Mouse (Mus musculus) heart, embryonic 16.5 days (tissue): ENCODE results near the gene Mroh8. TPM values are rescaled to one million over a fixed set of nuclear protein-coding genes. Genes with fewer than 3 reads are reported as not detected.
A peak's percentile ranks its signal among the peaks of the same experiment; 100 is the strongest.

Source experiments
- ATAC-seq: fragments of 200-750 bp; cut with Nextera tagmentation; replicated peaks from 2 replicates; pipeline ENCODE4 v1.8.0; 2017; ENCODE audit warnings: moderate number of reproducible peaks; ENCODE audit not compliant: insufficient read depth, low FRiP score; ENCODE audit errors: extremely low read depth
- H3K27ac ChIP-seq: fragments of 300-500 bp; sonication (generic); 2 replicates; pipeline ENCODE4 v1.5.1; 2014; ENCODE audit warnings: mild to moderate bottlenecking, low read length, control low read depth, moderate library complexity
- H3K27me3 ChIP-seq: fragments of 300-500 bp; sonication (generic); 2 replicates; pipeline ENCODE4 v1.6.1; 2014; ENCODE audit warnings: low read length, mixed read lengths; ENCODE audit not compliant: control insufficient read depth, insufficient read depth
- H3K36me3 ChIP-seq: fragments of 300-500 bp; sonication (generic); 2 replicates; pipeline ENCODE4 v1.6.1; 2014; ENCODE audit not compliant: control insufficient read depth, insufficient read depth
- H3K4me1 ChIP-seq: fragments of 300-500 bp; sonication (generic); 2 replicates; pipeline ENCODE4 v1.6.1; 2014; ENCODE audit warnings: low read length, mixed read lengths; ENCODE audit not compliant: control insufficient read depth, insufficient read depth
- H3K4me2 ChIP-seq: fragments of 300-500 bp; sonication (generic); 2 replicates; pipeline ENCODE4 v1.6.1; 2014; ENCODE audit warnings: low read depth, mild to moderate bottlenecking, control low read depth, low read length
- H3K4me3 ChIP-seq: fragments of 300-500 bp; sonication (generic); 2 replicates; pipeline ENCODE4 v1.5.1; 2014; ENCODE audit warnings: mild to moderate bottlenecking, control low read depth, low read length
- H3K9ac ChIP-seq: fragments of 300-500 bp; sonication (generic); 2 replicates; pipeline ENCODE4 v1.6.1; 2014; ENCODE audit warnings: low read length, control low read depth
- H3K9me3 ChIP-seq: fragments of 300-500 bp; sonication (generic); replicated peaks from 2 replicates; pipeline ENCODE4 v1.6.1; 2016; ENCODE audit warnings: low read length; ENCODE audit not compliant: control insufficient read depth
- WGBS: fragments of 180-500 bp; shearing (Covaris S2); extraction: QIAGEN DNeasy Blood & Tissue Kit; methylation state at CpG from one replicate; pipeline ENCODE4 v1.1.7; 2014; 5-methylcytosine and 5-hydroxymethylcytosine counted together
- polyA plus RNA-seq: library from polyadenylated mRNA; unstranded; fragments of >200 nt; fragmentation: Nextera tagmentation; extraction: Ambion mirVana; gene quantifications from 2 replicates; pipeline ENCODE4 v1.2.1, GENCODE M21; 2015

Gene Mroh8
- polyA plus RNA-seq, 1 experiment from 2014 or later: 0.59 TPM

GRCm38 (mm10) chr2:157315486-157315885 lies 36.1 kb upstream of the Mroh8 start:
- no peaks in the 10 kb centered on the region for H3K9me3 ChIP-seq
- H3K4me3 ChIP-seq: no peak overlapping the region
- no peak for ATAC-seq
- WGBS: 89% methylated on average over 6 of the region's 6 CpGs
- no peak overlapping the region for H3K4me2 ChIP-seq
- no peaks in the 10 kb centered on the region for H3K27me3 ChIP-seq
- no peaks in the 10 kb centered on the region; the same call in 1 of the 2 replicates for H3K4me1 ChIP-seq
- no peak overlapping the region for H3K9ac ChIP-seq
- H3K27ac ChIP-seq: no peak overlapping the region
- peaks cover 58% of the 10 kb centered on the region for H3K36me3 ChIP-seq

GRCm38 (mm10) chr2:157314310-157314709 lies 35.0 kb upstream of the Mroh8 start:
- Histone ChIP-seq H3K36me3 (peaks cover 54% of the 10 kb centered on the region), H3K9ac (no peak overlapping the region), H3K27ac (no peak overlapping the region), H3K4me1 (no peaks in the 10 kb centered on the region; the same call in 1 of the 2 replicates), H3K4me2 (no peak overlapping the region), H3K27me3 (no peaks in the 10 kb centered on the region), H3K9me3 (no peaks in the 10 kb centered on the region), H3K4me3 (no peak overlapping the region)
- no peak for ATAC-seq
- WGBS: 90% methylated on average over 7 of the region's 7 CpGs

GRCm38 (mm10) chr2:157313718-157314117 lies 34.4 kb upstream of the Mroh8 start:
- H3K4me1 ChIP-seq: no peaks in the 10 kb centered on the region; the same call in 1 of the 2 replicates
- no peaks in the 10 kb centered on the region for H3K27me3 ChIP-seq
- no peak overlapping the region for H3K4me3 ChIP-seq
- peaks cover 54% of the 10 kb centered on the region for H3K36me3 ChIP-seq
- WGBS: 94% methylated on average over 3 of the region's 3 CpGs
- no peak for ATAC-seq
- no peak overlapping the region for H3K9ac ChIP-seq
- no peak overlapping the region for H3K4me2 ChIP-seq
- no peaks in the 10 kb centered on the region for H3K9me3 ChIP-seq
- no peak overlapping the region for H3K27ac ChIP-seq

GRCm38 (mm10) chr2:157310963-157311637 lies 31.8 kb upstream of the Mroh8 start:
- WGBS: 80% methylated on average over 6 of the region's 6 CpGs
- ATAC-seq: peak; percentile 52; the same call in 1 of the 2 replicates
- H3K27ac ChIP-seq: peak overlapping the region; percentile 7; the same call in 1 of the 2 replicates

GRCm38 (mm10) chr2:157309611-157310010 lies 30.3 kb upstream of the Mroh8 start:
- 95% methylated on average over 8 of the region's 8 CpGs for WGBS
- Histone ChIP-seq H3K9ac (no peak overlapping the region), H3K4me1 (no peaks in the 10 kb centered on the region; the same call in 1 of the 2 replicates), H3K9me3 (no peaks in the 10 kb centered on the region), H3K36me3 (peaks cover 31% of the 10 kb centered on the region), H3K27ac (no peak overlapping the region), H3K4me3 (no peak overlapping the region), H3K27me3 (no peaks in the 10 kb centered on the region), H3K4me2 (no peak overlapping the region)
- ATAC-seq: no peak

More at GRCm38 (mm10) chr2:157310963-157311637, 31.8 kb upstream of the Mroh8 start:
- Histone ChIP-seq H3K9ac (no peak overlapping the region), H3K4me3 (no peak overlapping the region), H3K9me3 (no peaks in the 10 kb centered on the region), H3K27me3 (no peaks in the 10 kb centered on the region), H3K4me1 (no peaks in the 10 kb centered on the region; the same call in 1 of the 2 replicates), H3K4me2 (no peak overlapping the region), H3K36me3 (peaks cover 41% of the 10 kb centered on the region)

- Histone ChIP-seq H3K9me3 (no peaks in the 10 kb centered on the region), H3K27ac (0 out of 2 replicates have a peak overlapping the region, but pooled peaks have one; percentile 24), H3K36me3 (peaks cover 24% of the 10 kb centered on the region), H3K27me3 (no peaks in the 10 kb centered on the region), H3K4me2 (no peak overlapping the region), H3K9ac (no peak overlapping the region), H3K4me1 (no peaks in the 10 kb centered on the region; the same call in 1 of the 2 replicates), H3K4me3 (no peak overlapping the region)
- no peak for ATAC-seq
- WGBS: 79% methylated on average over 2 of the region's 2 CpGs
Measured at GRCm38 (mm10) chr2:157308273-157308917, 29.0 kb upstream of the Mroh8 start.

- no peaks in the 10 kb centered on the region for H3K27me3 ChIP-seq
- no peak for ATAC-seq
- no peaks in the 10 kb centered on the region for H3K9me3 ChIP-seq
- 73% methylated on average over 4 of the region's 4 CpGs for WGBS
- no peak overlapping the region for H3K4me3 ChIP-seq
- no peaks in the 10 kb centered on the region; the same call in 1 of the 2 replicates for H3K4me1 ChIP-seq
- peaks cover 23% of the 10 kb centered on the region for H3K36me3 ChIP-seq
- no peak overlapping the region for H3K9ac ChIP-seq
- no peak overlapping the region for H3K4me2 ChIP-seq
- 0 out of 2 replicates have a peak overlapping the region, but pooled peaks have one; percentile 21 for H3K27ac ChIP-seq
Measured at GRCm38 (mm10) chr2:157307715-157308265, 28.4 kb upstream of the Mroh8 start.

GRCm38 (mm10) chr2:157306091-157307032 lies 27.0 kb upstream of the Mroh8 start:
- no peak for ATAC-seq
- 76% methylated on average over 7 of the region's 7 CpGs for WGBS
- peaks cover 27% of the 10 kb centered on the region for H3K36me3 ChIP-seq

More at GRCm38 (mm10) chr2:157306091-157307032, 27.0 kb upstream of the Mroh8 start:
- no peaks in the 10 kb centered on the region; the same call in 1 of the 2 replicates for H3K4me1 ChIP-seq
- H3K9me3 ChIP-seq: no peaks in the 10 kb centered on the region
- no peak overlapping the region for H3K4me2 ChIP-seq
- no peak overlapping the region for H3K9ac ChIP-seq
- no peaks in the 10 kb centered on the region for H3K27me3 ChIP-seq
- no peak overlapping the region for H3K4me3 ChIP-seq
- 0 out of 2 replicates have a peak overlapping the region, but pooled peaks have one; percentile 8 for H3K27ac ChIP-seq
